Mouse (Mus musculus) urinary bladder, postnatal 36 days (tissue): ENCODE data around the gene Hist1h2bc.
"Not testable (repeated sequence)": the region's sequence is repeated elsewhere in the genome, so short reads cannot be mapped to it uniquely, and the experiment has no call there.

Experiments
- DNase-seq, 2 experiments: peaks; one replicate each; pipeline ENCODE4 v3.0.0; 2022; ENCODE audit warnings: low spot score in 2 of 2, mixed read lengths in 1 of 2

The Hist1h2bc gene

GRCm38 (mm10) chr13:23683755-23684281 is at the start of gene Hist1h2bc, which contains the start of gene Hist1h2ac:
Gene Hist1h2bc (plus strand): TSS chr13:23684199.
Gene Hist1h2ac (minus strand): TSS chr13:23683948.
- DNase-seq: peak; percentile 73 to 79

DNA sequence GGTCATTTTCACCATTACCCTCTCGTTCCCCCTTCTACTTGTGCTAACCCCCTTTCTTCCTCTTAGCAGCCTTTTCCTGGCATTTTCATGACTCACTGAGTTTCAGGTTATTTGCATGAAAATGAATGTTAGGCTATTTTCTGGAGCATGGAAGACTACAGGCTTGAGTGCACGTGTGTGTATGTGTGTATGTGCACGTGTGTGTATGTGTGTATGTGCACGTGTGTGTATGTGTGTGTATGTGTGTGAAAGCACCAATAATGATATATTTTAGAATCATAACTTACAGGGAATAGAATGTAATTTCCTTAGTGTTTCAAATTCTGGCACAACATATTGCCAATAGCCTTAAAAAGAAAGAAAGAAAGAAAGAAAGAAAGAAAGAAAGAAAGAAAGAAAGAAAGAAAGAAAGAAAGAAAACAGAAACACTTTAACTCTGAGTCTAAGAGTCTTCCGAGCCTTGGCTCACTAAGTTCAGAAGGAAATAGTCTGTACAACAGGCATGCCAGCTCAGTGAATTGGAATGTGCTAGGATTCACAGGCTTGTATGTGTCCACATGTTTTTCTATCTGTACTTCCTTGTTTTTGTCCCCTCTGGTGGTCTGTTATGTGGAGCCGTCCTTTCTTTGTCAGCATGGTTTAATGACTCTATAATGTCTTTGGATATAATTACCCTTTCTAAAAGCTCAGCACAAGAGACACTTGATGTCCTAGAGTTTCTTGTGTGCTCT is 24.2 kb upstream of the Hist1h2bc start:
- DNase-seq: no peak

- no peak for DNase-seq
Observed at GRCm38 (mm10) chr13:23662536-23662935, 21.5 kb upstream of the Hist1h2bc start.

DNA sequence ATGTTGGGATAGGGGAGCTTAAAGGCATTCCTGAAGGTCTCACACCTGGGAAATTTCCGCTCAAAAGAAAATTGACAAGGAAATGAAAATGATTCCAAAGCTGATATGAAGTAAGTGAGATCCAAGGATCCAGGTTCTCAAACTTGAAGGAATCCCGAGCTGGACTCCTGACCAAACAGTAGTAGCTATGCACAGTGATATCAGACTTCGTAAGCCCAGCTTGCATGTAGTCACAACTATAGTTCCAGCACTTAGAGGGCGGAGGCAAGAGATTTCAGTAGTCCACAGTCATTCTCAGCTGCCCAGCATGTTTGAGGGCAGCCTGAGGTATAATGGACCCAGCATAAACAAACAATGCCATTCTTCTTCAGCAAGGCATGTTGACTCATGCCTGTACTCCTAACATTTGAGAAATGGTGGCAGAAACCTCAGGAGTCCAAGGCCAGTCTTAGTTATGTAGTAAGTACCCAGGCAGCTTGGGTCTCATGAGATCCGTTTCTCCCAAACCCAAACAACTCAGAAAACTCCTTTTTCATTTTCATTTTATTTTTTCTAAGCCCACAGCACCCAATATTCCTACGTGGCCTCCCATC is 1.9 kb upstream of the Hist1h2bc start:
- no peak for DNase-seq

- no peak for DNase-seq
Observed at GRCm38 (mm10) chr13:23682623-23682946, 1.4 kb upstream of the Hist1h2bc start.

DNA sequence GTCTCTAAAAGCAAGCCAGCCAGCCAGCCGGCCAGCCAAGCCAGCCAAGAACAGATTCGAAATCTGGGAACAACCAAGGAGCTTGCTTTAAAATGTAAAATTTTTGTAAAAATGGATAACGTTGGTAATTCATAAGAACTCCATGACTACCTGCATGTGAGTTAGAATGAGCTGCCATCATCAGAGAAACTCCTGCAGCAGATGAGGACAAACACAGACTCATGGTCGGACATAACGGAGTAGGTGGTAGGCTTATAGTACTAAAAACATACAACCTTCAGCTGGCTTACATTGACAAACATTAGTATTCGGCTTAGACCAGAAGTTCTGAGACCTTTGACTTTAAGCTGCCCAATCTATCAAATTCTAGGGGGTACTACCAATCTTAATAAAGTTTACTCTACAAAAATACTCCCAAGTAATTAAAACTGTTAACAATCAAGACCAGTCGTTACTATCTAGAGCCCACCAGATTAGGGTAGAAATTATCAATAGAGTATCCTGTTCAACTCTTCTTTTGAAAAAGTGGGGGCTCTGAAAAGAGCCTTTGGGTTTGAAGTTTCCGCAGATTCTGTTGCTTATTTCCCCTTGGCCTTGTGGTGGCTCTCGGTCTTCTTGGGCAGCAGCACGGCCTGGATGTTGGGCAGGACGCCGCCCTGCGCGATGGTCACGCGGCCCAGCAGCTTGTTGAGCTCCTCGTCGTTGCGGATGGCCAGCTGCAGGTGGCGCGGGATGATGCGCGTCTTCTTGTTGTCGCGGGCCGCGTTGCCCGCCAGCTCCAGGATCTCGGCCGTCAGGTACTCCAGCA is 848 bp upstream of the Hist1h2bc start:
- not testable (repeated sequence) for DNase-seq

DNA sequence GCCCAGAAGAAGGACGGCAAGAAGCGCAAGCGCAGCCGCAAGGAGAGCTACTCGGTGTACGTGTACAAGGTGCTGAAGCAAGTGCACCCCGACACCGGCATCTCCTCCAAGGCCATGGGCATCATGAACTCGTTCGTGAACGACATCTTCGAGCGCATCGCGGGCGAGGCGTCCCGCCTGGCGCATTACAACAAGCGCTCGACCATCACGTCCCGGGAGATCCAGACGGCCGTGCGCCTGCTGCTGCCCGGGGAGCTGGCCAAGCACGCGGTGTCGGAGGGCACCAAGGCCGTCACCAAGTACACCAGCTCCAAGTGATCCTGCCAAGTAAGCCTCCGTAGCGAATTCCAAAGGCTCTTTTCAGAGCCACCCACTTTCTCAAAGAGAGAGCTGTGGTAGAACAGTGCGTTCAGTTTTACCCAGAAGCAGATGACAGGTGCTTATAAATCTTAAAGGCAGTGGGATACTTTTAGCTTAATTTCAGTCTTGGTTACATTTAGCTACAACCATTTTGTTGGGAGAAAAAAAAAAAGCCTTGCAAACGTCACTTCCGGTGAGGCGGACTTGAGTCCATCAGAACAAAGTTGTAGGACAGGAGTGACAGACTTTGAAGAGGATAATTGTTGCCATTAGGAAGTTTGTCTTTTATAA is 421 bp downstream of the Hist1h2bc start:
- peak in 1 of 2 experiments; percentile 35 for DNase-seq

- DNase-seq: no peak
Observed at GRCm38 (mm10) chr13:23685121-23685861, 1.3 kb downstream of the Hist1h2bc start.

GRCm38 (mm10) chr13:23685966-23686365 is 2.0 kb downstream of the Hist1h2bc start:
- DNase-seq: no peak

DNA sequence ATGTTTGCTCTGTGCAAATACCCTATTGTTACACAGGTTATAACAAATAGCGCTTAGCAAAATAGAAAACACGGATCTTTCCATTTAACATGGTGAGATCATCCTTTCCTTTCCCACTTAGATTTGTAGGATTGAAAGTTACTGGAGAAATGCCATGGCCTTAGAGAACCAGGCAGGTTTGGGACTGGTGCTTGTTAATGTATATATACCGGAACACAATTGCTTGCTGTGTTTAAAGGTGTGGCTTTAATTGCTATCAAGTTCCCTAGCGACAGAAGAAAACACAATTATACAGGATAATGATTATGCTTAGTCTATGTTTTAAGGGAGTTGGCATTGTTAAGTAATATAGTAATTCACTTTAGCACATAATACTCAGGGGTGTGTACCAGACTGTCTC is 3.2 kb downstream of the Hist1h2bc start:
- DNase-seq: no peak

- DNase-seq: no peak
Observed at GRCm38 (mm10) chr13:23687907-23688306, 3.9 kb downstream of the Hist1h2bc start.

- DNase-seq: no peak
Observed at GRCm38 (mm10) chr13:23688956-23689355, 5.0 kb downstream of the Hist1h2bc start.

DNA sequence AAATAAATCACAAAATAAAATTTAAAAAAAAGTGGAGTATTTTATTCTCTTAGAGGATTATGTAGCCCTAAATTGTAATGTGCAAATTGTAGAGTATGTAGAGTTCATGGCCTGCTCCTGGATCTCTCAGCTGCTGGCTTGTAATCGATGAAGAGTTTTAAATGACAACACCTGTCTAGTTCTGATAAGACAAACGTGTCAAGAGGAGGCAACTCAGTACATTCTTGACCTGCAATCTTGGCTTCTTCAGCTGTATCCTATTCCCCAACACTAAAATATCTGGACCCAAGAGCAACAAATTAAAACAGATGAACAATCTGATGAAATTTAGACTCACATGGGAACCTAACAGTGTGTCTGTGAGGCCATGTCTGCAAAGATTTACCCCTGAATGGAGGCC is 5.5 kb downstream of the Hist1h2bc start:
- DNase-seq: no peak

- DNase-seq: no peak
Observed at GRCm38 (mm10) chr13:23693856-23694440, 9.9 kb downstream of the Hist1h2bc start.

- DNase-seq: no peak
Observed at GRCm38 (mm10) chr13:23694956-23695355, 11.0 kb downstream of the Hist1h2bc start.

GRCm38 (mm10) chr13:23695514-23695913 is 11.5 kb downstream of the Hist1h2bc start, which contains the start of gene Hist1h1t:
Gene Hist1h1t (plus strand): TSS chr13:23695814.
- no peak for DNase-seq

DNA sequence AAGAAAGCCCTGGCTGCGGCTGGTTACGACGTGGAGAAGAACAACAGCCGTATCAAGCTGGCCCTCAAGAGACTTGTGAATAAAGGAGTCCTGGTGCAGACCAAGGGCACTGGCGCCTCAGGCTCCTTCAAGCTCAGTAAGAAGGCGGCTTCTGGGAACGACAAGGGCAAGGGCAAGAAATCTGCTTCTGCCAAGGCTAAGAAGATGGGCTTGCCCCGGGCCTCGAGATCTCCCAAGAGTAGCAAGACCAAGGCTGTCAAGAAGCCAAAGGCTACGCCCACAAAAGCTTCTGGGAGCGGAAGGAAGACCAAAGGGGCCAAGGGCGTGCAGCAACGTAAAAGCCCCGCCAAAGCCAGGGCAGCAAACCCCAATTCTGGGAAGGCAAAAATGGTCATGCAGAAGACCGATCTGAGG is 12.1 kb downstream of the Hist1h2bc start:
- DNase-seq: peak in 1 of 2 experiments; percentile 12

DNA sequence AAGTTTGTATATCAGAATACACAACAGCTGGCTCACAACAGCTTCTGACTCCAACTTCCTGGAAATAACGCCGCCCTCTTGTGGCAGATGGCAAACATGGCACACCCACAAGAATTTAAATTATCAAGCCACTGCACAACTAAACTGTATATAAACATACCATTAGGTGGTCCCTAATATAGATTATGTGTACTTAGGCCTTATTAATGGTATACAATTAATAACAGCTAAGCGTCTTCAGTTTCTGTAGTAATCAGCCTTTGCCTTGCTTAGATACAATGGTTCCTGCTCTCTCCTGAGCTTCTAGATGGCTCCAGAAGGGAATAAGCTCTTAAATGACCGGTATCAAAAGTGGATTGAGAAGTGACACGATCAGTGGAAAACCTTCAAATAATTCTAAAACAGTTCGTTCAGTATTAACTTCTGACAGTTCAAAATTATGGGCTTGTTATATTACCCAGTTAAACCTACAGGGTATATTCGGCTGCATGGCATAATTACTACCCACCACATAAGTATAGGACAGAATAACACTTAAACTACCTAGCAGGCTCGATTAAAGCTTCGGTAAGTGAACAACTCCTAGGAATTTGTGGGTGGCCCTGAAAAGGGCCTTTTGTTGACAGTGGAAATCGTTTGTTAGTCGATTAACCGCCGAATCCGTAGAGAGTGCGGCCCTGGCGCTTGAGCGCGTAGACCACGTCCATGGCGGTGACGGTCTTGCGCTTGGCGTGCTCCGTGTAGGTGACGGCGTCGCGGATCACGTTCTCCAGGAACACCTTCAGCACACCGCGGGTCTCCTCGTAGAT is 13.7 kb downstream of the Hist1h2bc start:
- DNase-seq: peak in 1 of 2 experiments; percentile 36

GRCm38 (mm10) chr13:23698300-23698693 is 14.3 kb downstream of the Hist1h2bc start, which contains the start of gene Hist1h4c:
Gene Hist1h4c (minus strand): TSS chr13:23698454.
- peak; percentile 99 to 100 for DNase-seq

DNA sequence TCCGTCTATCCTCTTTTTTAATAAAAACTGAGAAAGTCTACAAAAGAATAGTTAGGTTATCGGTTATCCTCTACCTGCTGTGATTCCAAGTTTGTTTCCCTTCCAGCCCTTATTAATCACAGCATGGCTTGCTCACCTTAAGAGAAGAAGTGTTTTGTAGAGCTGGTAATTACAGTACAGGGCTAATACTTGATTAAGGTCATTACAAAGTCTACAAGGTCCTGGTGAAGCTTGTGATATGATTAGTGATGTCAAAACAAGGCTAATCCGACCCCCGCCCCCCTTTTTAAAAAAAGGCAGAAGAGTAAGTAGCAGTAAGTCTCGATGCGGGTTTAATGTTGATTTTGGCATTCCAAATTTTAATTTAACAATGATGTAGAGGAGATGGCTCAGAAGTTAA is 15.0 kb downstream of the Hist1h2bc start:
- DNase-seq: no peak
